Mouse (Mus musculus): ENCODE measurements around the gene 2310039H08Rik. TPM values are rescaled to one million over a fixed set of nuclear protein-coding genes. Genes with fewer than 3 reads are reported as not detected.

Gene 2310039H08Rik
- 150 and 176 TPM in 2 replicates for polyA plus RNA-seq (2015; fragmentation: Nextera tagmentation; extraction: Ambion mirVana)

GRCm38 (mm10) chr17:46772404-46773277 is at the start of gene 2310039H08Rik:
Gene 2310039H08Rik (plus strand): TSS chr17:46772635.

GRCm38 (mm10) chr17:46728904-46729318 is 43.5 kb upstream of the 2310039H08Rik start, which contains the start of gene Gnmt:
Gene Gnmt (minus strand): TSS chr17:46729168.

GRCm38 (mm10) chr17:46751794-46752556 is 20.5 kb upstream of the 2310039H08Rik start, which contains the start of gene Cnpy3:
Gene Cnpy3 (minus strand): TSS chr17:46752214.

GRCm38 (mm10) chr17:46763544-46763943 is 8.9 kb upstream of the 2310039H08Rik start, which contains the start of gene Ptcra:
Gene Ptcra (minus strand): TSS chr17:46763712.

GRCm38 (mm10) chr17:46782341-46783221 is 10.1 kb downstream of the 2310039H08Rik start, which contains the start of gene Rpl7l1:
Gene Rpl7l1 (minus strand): TSS chr17:46782672.

Other genes starting within 250 kb of the 2310039H08Rik start
- gene Cul9, start 226.2 kb upstream of the 2310039H08Rik start, polyA plus RNA-seq (2015; fragmentation: Nextera tagmentation; extraction: Ambion mirVana), result 5.8 and 6.3 TPM in 2 replicates
- 2.0 and 4.1 TPM in 2 replicates for gene Srf, start 216.5 kb upstream of the 2310039H08Rik start, polyA plus RNA-seq (2015; fragmentation: Nextera tagmentation; extraction: Ambion mirVana)
- 20.2 and 22.3 TPM in 2 replicates for gene Ptk7, start 143.1 kb upstream of the 2310039H08Rik start, polyA plus RNA-seq (2015; fragmentation: Nextera tagmentation; extraction: Ambion mirVana)
- 21.7 and 29.3 TPM in 2 replicates for gene Klc4, start 126.6 kb upstream of the 2310039H08Rik start, polyA plus RNA-seq (2015; fragmentation: Nextera tagmentation; extraction: Ambion mirVana)
- 91.3 and 138 TPM in 2 replicates for gene Mrpl2, start 126.4 kb upstream of the 2310039H08Rik start, polyA plus RNA-seq (2015; fragmentation: Nextera tagmentation; extraction: Ambion mirVana)
- 22.6 and 24.3 TPM in 2 replicates for gene Cul7, start 122.3 kb upstream of the 2310039H08Rik start, polyA plus RNA-seq (2015; fragmentation: Nextera tagmentation; extraction: Ambion mirVana)
- gene Rrp36, start 98.3 kb upstream of the 2310039H08Rik start, polyA plus RNA-seq (2015; fragmentation: Nextera tagmentation; extraction: Ambion mirVana), result 41.4 and 55.1 TPM in 2 replicates
- 148 and 198 TPM in 2 replicates for gene Mea1, start 93.8 kb upstream of the 2310039H08Rik start, polyA plus RNA-seq (2015; fragmentation: Nextera tagmentation; extraction: Ambion mirVana)
- gene Klhdc3, start 91.7 kb upstream of the 2310039H08Rik start, polyA plus RNA-seq (2015; fragmentation: Nextera tagmentation; extraction: Ambion mirVana), result 82.8 and 111 TPM in 2 replicates
- gene Ppp2r5d, start 67.5 kb upstream of the 2310039H08Rik start, polyA plus RNA-seq (2015; fragmentation: Nextera tagmentation; extraction: Ambion mirVana), result 32.7 and 36.4 TPM in 2 replicates
- gene Pex6, start 61.2 kb upstream of the 2310039H08Rik start, polyA plus RNA-seq (2015; fragmentation: Nextera tagmentation; extraction: Ambion mirVana), result 21.2 and 30.3 TPM in 2 replicates
- gene Gnmt, start 43.5 kb upstream of the 2310039H08Rik start, polyA plus RNA-seq (2015; fragmentation: Nextera tagmentation; extraction: Ambion mirVana), result 15.0 and 25.6 TPM in 2 replicates
- gene Cnpy3, start 20.4 kb upstream of the 2310039H08Rik start, polyA plus RNA-seq (2015; fragmentation: Nextera tagmentation; extraction: Ambion mirVana), result 40.2 and 56.1 TPM in 2 replicates
- 0.13 and 0.14 TPM in 2 replicates for gene Ptcra, start 8.9 kb upstream of the 2310039H08Rik start, polyA plus RNA-seq (2015; fragmentation: Nextera tagmentation; extraction: Ambion mirVana)
- gene Rpl7l1, start 10.0 kb downstream of the 2310039H08Rik start, polyA plus RNA-seq (2015; fragmentation: Nextera tagmentation; extraction: Ambion mirVana), result 80.6 and 93.1 TPM in 2 replicates
- 3.5 and 4.2 TPM in 2 replicates for gene Bicral, start 85.8 kb downstream of the 2310039H08Rik start, polyA plus RNA-seq (2015; fragmentation: Nextera tagmentation; extraction: Ambion mirVana)
- 62.1 and 65.4 TPM in 2 replicates for gene Tbcc, start 118.0 kb downstream of the 2310039H08Rik start, polyA plus RNA-seq (2015; fragmentation: Nextera tagmentation; extraction: Ambion mirVana)
- gene Prph2, start 137.8 kb downstream of the 2310039H08Rik start, polyA plus RNA-seq (2015; fragmentation: Nextera tagmentation; extraction: Ambion mirVana), result not detected in 2 replicates
- 8.7 and 16.5 TPM in 2 replicates for gene Ubr2, start 237.9 kb downstream of the 2310039H08Rik start, polyA plus RNA-seq (2015; fragmentation: Nextera tagmentation; extraction: Ambion mirVana)

All from adrenal gland, postnatal 0 days (tissue).